8 mouse cellular contexts compared by ENCODE assay signal in genomic region chr1:60565270-60565920, GRCm38 (mm10). TPM values are rescaled to one million over a fixed set of nuclear protein-coding genes. Genes with fewer than 3 reads are reported as not detected.
DNase-seq lines count a peak whose midpoint lies in the region; ATAC-seq lines count a peak whose summit lies in the region.

No protein-coding gene starts in this region.

- H3K4me2 ChIP-seq in heart, embryonic 12.5 days = peak overlapping the region; percentile 76
- peak overlapping the region; percentile 76 for H3K4me2 ChIP-seq in kidney, embryonic 15.5 days

- ATAC-seq in heart, embryonic 12.5 days (ENCODE audit: insufficient number of reproducible peaks, low FRiP score) = no peak
- no peak for ATAC-seq in kidney, embryonic 15.5 days (replicated peaks; ENCODE audit: low FRiP score)

- peak overlapping the region; percentile 99 for H3K9ac ChIP-seq in heart, embryonic 12.5 days
- H3K9ac ChIP-seq in kidney, embryonic 15.5 days = peak overlapping the region; percentile 90

- peak overlapping the region; percentile 98 for H3K27ac ChIP-seq in heart, embryonic 12.5 days (ENCODE audit: poor library complexity, severe bottlenecking)
- H3K27ac ChIP-seq in kidney, embryonic 15.5 days = peak overlapping the region; percentile 95

- 1% methylated on average over 13 of the region's 13 CpGs for WGBS in heart, embryonic 12.5 days
- WGBS in kidney, embryonic 15.5 days = 1% methylated on average over 13 of the region's 13 CpGs

- peaks cover 6% of the 10 kb centered on the region for H3K9me3 ChIP-seq in heart, embryonic 12.5 days (replicated peaks)
- H3K9me3 ChIP-seq in kidney, embryonic 15.5 days (replicated peaks) = peaks cover 9% of the 10 kb centered on the region; the same call in 1 of the 2 replicates

- DNase-seq in 416B (ENCODE audit: low read depth) (peak; percentile 49), ES-CJ7 (ENCODE audit: low read depth, low spot score) (peak; percentile 87)
- DNase-seq in embryo, embryonic 10 days (ENCODE audit: low spot score) = peak; percentile 59
- DNase-seq in lung, postnatal 10 days = peak; percentile 51
- peak; percentile 34 for DNase-seq in right cerebral cortex, postnatal 25 days
- DNase-seq in spleen, postnatal 10 days (ENCODE audit: low spot score in 2 of 2) = no peak

- H3K27me3 ChIP-seq in heart, embryonic 12.5 days (replicated peaks) = no peaks in the 10 kb centered on the region
- no peaks in the 10 kb centered on the region for H3K27me3 ChIP-seq in kidney, embryonic 15.5 days

- peaks cover 19% of the 10 kb centered on the region for H3K36me3 ChIP-seq in heart, embryonic 12.5 days
- H3K36me3 ChIP-seq in kidney, embryonic 15.5 days = peaks cover 14% of the 10 kb centered on the region

- peaks cover 12% of the 10 kb centered on the region for H3K4me1 ChIP-seq in heart, embryonic 12.5 days (replicated peaks)
- peaks cover 7% of the 10 kb centered on the region for H3K4me1 ChIP-seq in kidney, embryonic 15.5 days

- H3K4me3 ChIP-seq in heart, embryonic 12.5 days = peak overlapping the region; percentile 88
- peak overlapping the region; percentile 90 for H3K4me3 ChIP-seq in kidney, embryonic 15.5 days (replicated peaks)

RNA-seq across cellular contexts. Expression of gene Raph1, which starts 1.5 kb away (rescaled TPM):
- 72.9 and 76.5 TPM in 2 replicates for polyA plus RNA-seq in heart, embryonic 12.5 days (2016; fragmentation: Nextera tagmentation; extraction: Ambion mirVana)
- 35.1 and 36.4 TPM in 2 replicates for polyA plus RNA-seq in kidney, embryonic 15.5 days (2015; fragmentation: Nextera tagmentation; extraction: Ambion mirVana)

Comparison
In these comparisons a context has a peak if more than half of its experiments do, and no peak if none do; other contexts are left out.
1. DNase-seq: peak in 416B (single experiment), ES-CJ7 (single experiment), embryo, embryonic 10 days (single experiment), lung, postnatal 10 days (single experiment) and right cerebral cortex, postnatal 25 days (single experiment); none in spleen, postnatal 10 days (0 of 2).